Mouse (Mus musculus) spleen, embryonic (tissue): ENCODE results near the gene Hmga1b.
"Not testable (repeated sequence)": the region's sequence is repeated elsewhere in the genome, so short reads cannot be mapped to it uniquely, and the experiment has no call there.

ENCODE experiments used
- CTCF ChIA-PET: fragments of 350-600 bp; sonication (Branson Sonifier 250); formaldehyde crosslinking; loops from one replicate; lab custom pipeline; 2022; lab: Charles Lee

The Hmga1b gene

DNA sequence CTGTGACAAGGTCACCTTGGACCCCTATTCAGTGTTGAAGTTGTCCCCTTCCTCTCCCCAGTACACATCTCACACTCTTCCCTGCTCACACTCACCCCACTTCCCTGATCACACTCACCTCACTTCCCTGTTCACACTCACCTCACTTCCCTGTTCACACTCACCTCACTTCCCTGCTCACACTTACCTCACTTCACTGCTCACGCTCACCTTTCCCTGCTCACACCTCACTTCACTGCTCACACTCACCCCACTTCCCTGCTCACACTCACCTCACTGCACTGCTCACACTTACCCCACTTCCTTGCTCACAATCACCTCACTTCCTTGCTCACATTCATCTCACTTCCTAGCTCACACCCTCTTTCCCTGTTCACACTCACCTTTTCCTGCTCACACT is 31.2 kb upstream of the Hmga1b start:
- CTCF ChIA-PET: interaction anchor here (0.7 kb wide), 1 partner anchor 109 kb away, joined by 3 read pairs; no protein-coding TSS in a partner anchor

GRCm38 (mm10) chr11:120731858-120732680 is 30.5 kb upstream of the Hmga1b start, which contains the start of gene Cbr2:
Gene Cbr2, minus strand, starts transcription at chr11:120732114.
- CTCF ChIA-PET: interaction anchor here (0.7 kb wide), 1 partner anchor 110 kb away, joined by 3 read pairs; no protein-coding TSS in a partner anchor

GRCm38 (mm10) chr11:120733521-120733920 is 29.1 kb upstream of the Hmga1b start:
- CTCF ChIA-PET: no interaction called here

GRCm38 (mm10) chr11:120736424-120736823 is 26.2 kb upstream of the Hmga1b start:
- CTCF ChIA-PET: no interaction called here

DNA sequence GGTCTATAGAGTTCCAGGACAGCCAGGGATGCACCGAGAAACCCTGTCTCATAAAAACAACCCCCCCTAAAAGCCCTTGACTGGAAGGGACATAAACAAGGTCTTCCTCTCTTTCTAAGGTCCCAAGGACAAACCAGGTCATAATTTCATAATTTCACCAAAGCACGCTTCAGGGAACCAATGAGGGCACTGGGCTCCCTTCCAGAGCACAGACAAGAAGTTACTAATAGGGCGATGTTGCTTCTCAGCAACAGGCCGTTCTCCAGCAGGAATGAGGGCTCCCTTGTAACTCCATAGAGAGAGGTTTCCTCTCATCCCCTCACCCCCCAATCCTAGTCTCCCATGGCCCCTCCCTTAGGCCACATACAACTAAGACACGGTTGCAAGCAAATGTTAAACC is 21.6 kb upstream of the Hmga1b start:
- CTCF ChIA-PET: no interaction called here

DNA sequence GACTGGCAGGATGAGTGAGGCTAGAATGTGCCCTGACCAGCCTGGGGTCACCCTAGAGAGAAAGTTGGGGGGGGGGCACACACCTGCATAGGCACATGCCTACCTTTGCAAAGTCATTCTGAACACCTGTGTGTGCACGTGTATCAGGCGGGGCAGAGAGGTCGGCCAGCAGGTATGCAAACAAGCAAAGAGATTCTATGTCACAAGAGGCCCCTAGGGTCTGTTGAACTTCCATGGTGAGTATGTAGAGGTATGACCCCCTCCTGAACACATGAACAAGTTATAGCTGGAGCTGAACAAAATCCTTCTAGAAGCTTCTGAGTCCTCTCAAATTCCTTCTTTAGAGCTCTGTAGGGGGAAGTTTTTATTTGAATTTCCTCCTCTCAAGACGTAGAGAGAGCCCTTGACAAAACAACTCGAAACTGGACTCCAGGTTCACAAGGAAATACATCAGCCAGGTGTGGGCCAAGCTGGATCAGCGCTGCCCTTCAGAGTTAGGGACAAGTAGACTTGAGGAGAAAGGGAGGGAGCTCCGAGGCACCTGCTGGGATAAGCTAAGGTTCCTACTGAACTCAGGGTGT is 18.4 kb upstream of the Hmga1b start:
- CTCF ChIA-PET: no interaction called here

GRCm38 (mm10) chr11:120747974-120748373 is 14.6 kb upstream of the Hmga1b start:
- CTCF ChIA-PET: no interaction called here

DNA sequence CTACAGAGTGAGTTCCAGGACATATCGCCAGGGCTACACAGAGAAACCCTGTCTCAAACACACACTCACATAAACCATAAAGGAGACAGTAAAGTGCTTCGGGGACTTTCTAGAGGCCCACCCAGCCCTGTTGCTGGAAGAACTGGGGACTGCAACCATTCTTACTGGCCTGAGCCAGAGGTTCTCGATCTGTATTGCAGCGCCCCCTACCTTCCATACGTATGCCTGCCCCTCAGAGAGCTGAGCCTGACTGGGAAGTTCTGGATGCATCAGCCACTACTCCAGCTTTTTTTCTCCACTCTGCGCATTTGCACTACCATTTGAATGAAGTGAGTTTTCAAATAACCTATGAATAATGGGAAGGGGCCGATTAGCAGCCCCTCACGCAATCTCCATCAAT is 13.2 kb upstream of the Hmga1b start:
- CTCF ChIA-PET: interaction anchor here (0.5 to 0.7 kb wide), 2 partner anchors 28 to 438 kb away, joined by 4 to 5 read pairs; partner anchors contain the start of gene Rac3

GRCm38 (mm10) chr11:120751606-120752005 is 11.0 kb upstream of the Hmga1b start:
- CTCF ChIA-PET: interaction anchor here (1.7 kb wide), 1 partner anchor 31 kb away, joined by 8 read pairs; no protein-coding TSS in a partner anchor

- CTCF ChIA-PET: no interaction called here
Observed at GRCm38 (mm10) chr11:120760236-120760635, 2.4 kb upstream of the Hmga1b start.

GRCm38 (mm10) chr11:120761811-120762671 is 553 bp upstream of the Hmga1b start:
- CTCF ChIA-PET: no interaction called here

GRCm38 (mm10) chr11:120763121-120763999 is 766 bp downstream of the Hmga1b start:
- CTCF ChIA-PET: not testable (repeated sequence)

DNA sequence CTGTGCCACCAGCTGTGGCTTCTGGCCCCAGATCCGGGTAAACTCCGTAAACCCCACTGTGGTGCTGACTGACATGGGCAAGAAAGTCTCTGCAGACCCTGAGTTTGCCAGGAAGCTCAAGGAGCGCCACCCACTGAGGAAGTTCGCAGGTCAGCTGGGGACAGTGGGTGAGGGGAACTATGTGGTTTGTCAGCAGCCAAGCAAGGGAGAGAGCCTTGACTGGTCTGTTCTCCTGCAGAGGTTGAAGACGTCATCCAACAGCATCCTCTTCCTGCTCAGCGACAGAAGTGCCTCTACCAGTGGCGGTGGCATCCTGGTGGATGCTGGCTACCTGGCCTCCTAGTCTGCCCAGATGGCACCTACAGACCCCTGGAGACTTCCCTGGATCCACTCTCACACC is 4.4 kb downstream of the Hmga1b start:
- CTCF ChIA-PET: not testable (repeated sequence)

DNA sequence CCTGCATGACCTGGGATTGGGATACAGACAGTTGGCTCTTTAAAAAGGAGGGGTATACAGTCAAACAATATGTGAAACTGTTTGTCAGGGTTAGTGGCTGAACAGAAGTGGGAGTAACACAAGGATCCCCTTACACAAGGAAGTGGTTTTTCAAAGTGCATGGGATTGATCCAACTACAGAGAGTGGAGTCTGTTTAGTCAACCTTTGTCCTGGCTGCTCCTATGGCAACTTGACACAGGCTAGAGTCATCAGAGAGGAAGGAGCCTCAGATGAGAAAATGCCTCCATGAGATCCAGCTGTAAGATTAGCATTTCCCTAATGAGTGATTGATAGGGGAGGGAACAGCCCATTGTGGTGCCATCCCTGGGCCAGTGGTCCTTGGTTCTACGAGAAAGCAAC is 5.6 kb downstream of the Hmga1b start:
- CTCF ChIA-PET: no interaction called here

- CTCF ChIA-PET: interaction anchor here (0.8 kb wide), 1 partner anchor 52 kb away, joined by 3 read pairs; no protein-coding TSS in a partner anchor
Observed at GRCm38 (mm10) chr11:120772749-120773148, 10.2 kb downstream of the Hmga1b start.

GRCm38 (mm10) chr11:120773463-120774190 is 11.0 kb downstream of the Hmga1b start:
- CTCF ChIA-PET: interaction anchor here (0.7 to 0.8 kb wide), 2 partner anchors 53 to 700 kb away, joined by 3 to 4 read pairs; no protein-coding TSS in a partner anchor

DNA sequence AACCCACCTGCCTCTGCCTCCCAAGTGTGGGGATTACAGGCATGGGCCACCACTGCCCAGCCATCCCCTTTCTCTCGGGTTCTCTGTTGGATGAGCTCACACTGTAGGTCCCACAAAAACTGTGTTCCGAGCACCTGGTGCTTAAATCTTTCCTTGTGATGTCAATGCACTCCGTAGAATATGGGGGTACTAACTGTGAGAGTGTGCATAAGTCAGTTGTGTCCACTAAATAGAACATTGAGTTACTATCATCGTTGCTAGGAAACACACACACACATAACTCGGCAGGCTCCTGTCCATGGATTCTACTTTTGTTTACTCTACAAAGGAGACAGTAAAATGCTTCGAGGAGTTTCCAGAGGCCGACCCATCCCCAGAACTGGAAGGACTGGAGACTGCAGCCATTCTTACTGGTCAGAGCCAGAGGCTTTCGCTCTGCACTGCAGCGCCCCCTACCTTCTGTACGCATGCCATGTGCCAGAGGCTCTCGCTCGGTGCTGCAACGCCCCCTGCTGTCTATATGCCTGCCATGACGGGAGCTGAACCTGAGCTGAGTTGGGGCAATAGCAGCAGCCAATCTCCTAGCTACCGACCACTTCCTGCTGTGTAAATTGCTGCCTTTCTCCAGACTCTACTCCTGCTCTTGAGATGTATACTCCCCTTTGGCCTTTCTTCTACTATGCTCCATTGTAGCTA is 13.3 kb downstream of the Hmga1b start:
- CTCF ChIA-PET: interaction anchor here (0.5 to 2.1 kb wide), 2 partner anchors 55 to 422 kb away, joined by 3 to 6 read pairs; partner anchors contain the start of gene Rac3

DNA sequence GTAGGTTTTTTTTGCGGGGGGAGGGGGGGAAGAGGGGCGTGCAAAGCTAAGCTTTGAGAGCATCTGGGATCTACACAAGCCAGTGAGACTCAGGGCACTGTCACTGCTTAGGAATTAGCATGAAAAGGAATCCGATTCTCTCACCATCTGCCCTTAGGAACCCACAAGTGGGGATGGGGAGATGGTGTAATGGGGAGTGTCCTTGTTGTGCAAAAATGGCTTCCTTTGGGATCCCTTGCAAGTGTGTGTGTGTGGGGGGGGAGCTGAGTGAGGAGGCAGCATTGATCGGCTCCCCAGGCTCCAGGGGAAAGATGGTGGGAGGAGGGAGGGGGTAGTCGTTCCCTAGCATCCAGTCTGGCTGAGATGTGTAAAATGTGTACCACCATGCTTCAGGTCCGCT is 14.5 kb downstream of the Hmga1b start:
- CTCF ChIA-PET: interaction anchor here (2.1 kb wide), 1 partner anchor 56 kb away, joined by 6 read pairs; the partner anchor contains the start of gene Rac3

DNA sequence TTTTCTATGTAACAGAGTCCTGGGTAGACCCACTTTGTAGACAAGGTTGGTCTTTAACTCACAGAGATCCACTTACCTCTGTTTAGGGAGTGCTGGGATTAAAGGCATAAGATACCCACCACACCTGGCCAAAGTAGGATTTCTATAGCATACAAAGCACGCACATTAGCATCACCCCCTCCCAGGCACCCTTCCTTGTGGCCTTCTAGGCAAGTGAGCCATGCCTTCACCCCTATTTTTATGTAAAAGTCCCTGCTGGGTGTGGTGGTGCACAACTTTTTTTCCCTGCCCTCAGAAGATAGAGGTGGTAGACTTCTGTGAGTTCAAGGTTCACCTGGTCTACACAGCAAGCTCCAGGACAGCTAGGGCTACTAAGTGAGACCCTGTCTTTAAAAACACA is 17.3 kb downstream of the Hmga1b start:
- CTCF ChIA-PET: no interaction called here
